Mouse (Mus musculus): ENCODE data around the gene Aanat. TPM values are rescaled to one million over a fixed set of nuclear protein-coding genes. Genes with fewer than 3 reads are reported as not detected.
"Not testable (repeated sequence)": the region's sequence is repeated elsewhere in the genome, so short reads cannot be mapped to it uniquely, and the experiment has no call there.

The Aanat gene
- total RNA-seq, 1 experiment from 2014 or later, result not detected

- no peak; the same call in 1 of the 2 replicates for ATAC-seq (replicated peaks; ENCODE audit: low read depth, poor library complexity, severe bottlenecking)
Measured at GRCm38 (mm10) chr11:116603339-116603738, 17.1 kb downstream of the Aanat start.

- no peak for ATAC-seq (replicated peaks; ENCODE audit: low read depth, poor library complexity, severe bottlenecking)
Measured at GRCm38 (mm10) chr11:116604097-116604496, 17.9 kb downstream of the Aanat start.

GRCm38 (mm10) chr11:116607717-116608116, 21.5 kb downstream of the Aanat start:
- ATAC-seq (replicated peaks; ENCODE audit: low read depth, poor library complexity, severe bottlenecking), result no peak

- no peak for ATAC-seq (replicated peaks; ENCODE audit: low read depth, poor library complexity, severe bottlenecking)
Measured at GRCm38 (mm10) chr11:116609965-116610630, 23.9 kb downstream of the Aanat start.

- not testable (repeated sequence) for ATAC-seq (replicated peaks; ENCODE audit: low read depth, poor library complexity, severe bottlenecking)
Measured at GRCm38 (mm10) chr11:116611168-116611567, 24.9 kb downstream of the Aanat start.

- no peak for ATAC-seq (replicated peaks; ENCODE audit: low read depth, poor library complexity, severe bottlenecking)
Measured at GRCm38 (mm10) chr11:116611883-116612282, 25.7 kb downstream of the Aanat start.

GRCm38 (mm10) chr11:116612554-116612953, 26.3 kb downstream of the Aanat start:
- ATAC-seq (replicated peaks; ENCODE audit: low read depth, poor library complexity, severe bottlenecking), result no peak

- no peak for ATAC-seq (replicated peaks; ENCODE audit: low read depth, poor library complexity, severe bottlenecking)
Measured at GRCm38 (mm10) chr11:116613234-116613633, 27.0 kb downstream of the Aanat start.

GRCm38 (mm10) chr11:116615735-116616437, 29.7 kb downstream of the Aanat start:
- peak; percentile 52 for ATAC-seq (replicated peaks; ENCODE audit: low read depth, poor library complexity, severe bottlenecking)

GRCm38 (mm10) chr11:116616438-116617118, 30.3 kb downstream of the Aanat start:
- peak; percentile 48 for ATAC-seq (replicated peaks; ENCODE audit: low read depth, poor library complexity, severe bottlenecking)

GRCm38 (mm10) chr11:116617641-116618040, 31.4 kb downstream of the Aanat start:
- peak; percentile 20; the same call in 1 of the 2 replicates for ATAC-seq (replicated peaks; ENCODE audit: low read depth, poor library complexity, severe bottlenecking)

- ATAC-seq (replicated peaks; ENCODE audit: low read depth, poor library complexity, severe bottlenecking), result no peak
Measured at GRCm38 (mm10) chr11:116618666-116619065, 32.4 kb downstream of the Aanat start.

GRCm38 (mm10) chr11:116619156-116619555, 32.9 kb downstream of the Aanat start:
- no peak for ATAC-seq (replicated peaks; ENCODE audit: low read depth, poor library complexity, severe bottlenecking)

- ATAC-seq (replicated peaks; ENCODE audit: low read depth, poor library complexity, severe bottlenecking), result no peak
Measured at GRCm38 (mm10) chr11:116619561-116619960, 33.3 kb downstream of the Aanat start.

- ATAC-seq (replicated peaks; ENCODE audit: low read depth, poor library complexity, severe bottlenecking), result no peak
Measured at GRCm38 (mm10) chr11:116620073-116620472, 33.8 kb downstream of the Aanat start.

GRCm38 (mm10) chr11:116620559-116621253, 34.5 kb downstream of the Aanat start:
- no peak for ATAC-seq (replicated peaks; ENCODE audit: low read depth, poor library complexity, severe bottlenecking)

- ATAC-seq (replicated peaks; ENCODE audit: low read depth, poor library complexity, severe bottlenecking), result no peak
Measured at GRCm38 (mm10) chr11:116621258-116621704, 35.0 kb downstream of the Aanat start.

GRCm38 (mm10) chr11:116623281-116624124, 37.3 kb downstream of the Aanat start:
- ATAC-seq (replicated peaks; ENCODE audit: low read depth, poor library complexity, severe bottlenecking), result no peak; the same call in 1 of the 2 replicates

- peak; percentile 71 for ATAC-seq (replicated peaks; ENCODE audit: low read depth, poor library complexity, severe bottlenecking)
Measured at GRCm38 (mm10) chr11:116624131-116624832, 38.0 kb downstream of the Aanat start.

All from common myeloid progenitor, adult 5-6 weeks (primary cell).